Mouse (Mus musculus) liver, embryonic 16.5 days (tissue): ENCODE data around the gene Ss18l2. TPM values are rescaled to one million over a fixed set of nuclear protein-coding genes. Genes with fewer than 3 reads are reported as not detected.

Experiments
- ATAC-seq: fragments of 200-750 bp; cut with Nextera tagmentation; 2 replicates; pipeline ENCODE4 v1.8.0; 2017; ENCODE audit warnings: low read depth, mild to moderate bottlenecking, moderate number of reproducible peaks, moderate library complexity
- H3K27ac ChIP-seq: fragments of 300-500 bp; sonication (generic); 2 replicates; pipeline ENCODE4 v1.5.1; 2014; ENCODE audit warnings: mild to moderate bottlenecking, low read length
- H3K27me3 ChIP-seq: fragments of 300-500 bp; sonication (generic); 2 replicates; pipeline ENCODE4 v1.6.1; 2014; ENCODE audit warnings: low read depth, low read length, mixed read lengths; ENCODE audit not compliant: control insufficient read depth, insufficient read depth
- H3K36me3 ChIP-seq: fragments of 300-500 bp; sonication (generic); 2 replicates; pipeline ENCODE4 v1.6.1; 2014; ENCODE audit warnings: mild to moderate bottlenecking; ENCODE audit not compliant: control insufficient read depth, insufficient read depth
- H3K4me1 ChIP-seq: fragments of 300-500 bp; sonication (generic); 2 replicates; pipeline ENCODE4 v1.6.1; 2014; ENCODE audit warnings: low read depth, low read length, mixed read lengths; ENCODE audit not compliant: control insufficient read depth
- H3K4me2 ChIP-seq: fragments of 300-500 bp; sonication (generic); 2 replicates; pipeline ENCODE4 v1.6.1; 2014; ENCODE audit warnings: low read depth, low read length, mixed read lengths
- H3K4me3 ChIP-seq: fragments of 300-500 bp; sonication (generic); 2 replicates; pipeline ENCODE4 v1.5.1; 2014; ENCODE audit warnings: low read depth, mild to moderate bottlenecking, low read length
- H3K9ac ChIP-seq: fragments of 300-500 bp; sonication (generic); 2 replicates; pipeline ENCODE4 v1.6.1; 2014; ENCODE audit warnings: low read depth, low read length
- H3K9me3 ChIP-seq: fragments of 300-500 bp; sonication (generic); replicated peaks from 2 replicates; pipeline ENCODE4 v1.6.1; 2016; ENCODE audit warnings: low read length; ENCODE audit not compliant: control insufficient read depth
- WGBS: fragments of 180-500 bp; shearing (Covaris S2); extraction: QIAGEN DNeasy Blood & Tissue Kit; methylation state at CpG from one replicate; pipeline ENCODE4 v1.1.7; 2014; ENCODE audit not compliant: insufficient replicate concordance; 5-methylcytosine and 5-hydroxymethylcytosine counted together
- polyA plus RNA-seq: library from polyadenylated mRNA; unstranded; fragments of >200 nt; fragmentation: Nextera tagmentation; extraction: Ambion mirVana; gene quantifications from 2 replicates; pipeline ENCODE4 v1.2.1, GENCODE M21; 2015

Gene Ss18l2
- polyA plus RNA-seq, 1 experiment from 2014 or later = 55.5 TPM

- ATAC-seq = no peak
- Histone ChIP-seq H3K27ac (no peak overlapping the region), H3K27me3 (peaks cover 35% of the 10 kb centered on the region), H3K9me3 (no peaks in the 10 kb centered on the region), H3K4me3 (no peak overlapping the region), H3K36me3 (no peaks in the 10 kb centered on the region), H3K9ac (no peak overlapping the region), H3K4me2 (no peak overlapping the region), H3K4me1 (peaks cover 7% of the 10 kb centered on the region)
- 59% methylated on average over 10 of the region's 10 CpGs for WGBS
Measured at GRCm38 (mm10) chr9:121761091-121761665, 51.0 kb downstream of the Ss18l2 start.

- 73% methylated on average over 8 of the region's 8 CpGs for WGBS
- H3K27ac ChIP-seq = no peak overlapping the region
- H3K36me3 ChIP-seq = no peaks in the 10 kb centered on the region
- H3K4me2 ChIP-seq = no peak overlapping the region
- no peak overlapping the region for H3K9ac ChIP-seq
- peaks cover 7% of the 10 kb centered on the region for H3K4me1 ChIP-seq
- ATAC-seq = no peak
- no peaks in the 10 kb centered on the region for H3K9me3 ChIP-seq
- no peak overlapping the region for H3K4me3 ChIP-seq
- H3K27me3 ChIP-seq = peaks cover 35% of the 10 kb centered on the region
Measured at GRCm38 (mm10) chr9:121761787-121762186, 51.7 kb downstream of the Ss18l2 start.

- peaks cover 7% of the 10 kb centered on the region for H3K4me1 ChIP-seq
- H3K9me3 ChIP-seq = no peaks in the 10 kb centered on the region
- H3K9ac ChIP-seq = no peak overlapping the region
- no peak overlapping the region for H3K27ac ChIP-seq
- no peaks in the 10 kb centered on the region for H3K36me3 ChIP-seq
- peaks cover 35% of the 10 kb centered on the region for H3K27me3 ChIP-seq
- no peak overlapping the region for H3K4me3 ChIP-seq
- no peak overlapping the region for H3K4me2 ChIP-seq
- no peak for ATAC-seq
- 81% methylated on average over 10 of the region's 10 CpGs for WGBS
Measured at GRCm38 (mm10) chr9:121762248-121762647, 52.1 kb downstream of the Ss18l2 start.

GRCm38 (mm10) chr9:121762761-121763160 is 52.6 kb downstream of the Ss18l2 start:
- H3K27me3 ChIP-seq = peaks cover 35% of the 10 kb centered on the region
- H3K4me3 ChIP-seq = no peak overlapping the region
- WGBS = 83% methylated on average over 25 of the region's 25 CpGs
- no peak overlapping the region for H3K4me2 ChIP-seq
- peaks cover 7% of the 10 kb centered on the region for H3K4me1 ChIP-seq
- no peak overlapping the region for H3K9ac ChIP-seq
- no peak for ATAC-seq
- H3K36me3 ChIP-seq = no peaks in the 10 kb centered on the region
- no peak overlapping the region for H3K27ac ChIP-seq
- no peaks in the 10 kb centered on the region for H3K9me3 ChIP-seq

Other genes with a start within 250 kb of the Ss18l2 start
- 1.1 TPM in 1 of 2 replicates, not detected in the other for gene Cck, start 214.6 kb upstream of the Ss18l2 start, polyA plus RNA-seq
- 0.09 and 0.18 TPM in 2 replicates for gene Lyzl4, start 68.2 kb upstream of the Ss18l2 start, polyA plus RNA-seq
- 0.35 and 0.58 TPM in 2 replicates for gene Vipr1, start 67.6 kb upstream of the Ss18l2 start, polyA plus RNA-seq
- gene Sec22c, start 4.8 kb upstream of the Ss18l2 start, polyA plus RNA-seq = 2.8 and 3.0 TPM in 2 replicates
- 24.9 and 25.2 TPM in 2 replicates for gene Nktr, start 8.8 kb downstream of the Ss18l2 start, polyA plus RNA-seq
- gene Zfp651, start 49.0 kb downstream of the Ss18l2 start, polyA plus RNA-seq = 0.50 and 0.89 TPM in 2 replicates
- gene Klhl40, start 67.3 kb downstream of the Ss18l2 start, polyA plus RNA-seq = 0.53 and 1.5 TPM in 2 replicates
- 0.07 and 0.31 TPM in 2 replicates for gene Hhatl, start 82.2 kb downstream of the Ss18l2 start, polyA plus RNA-seq
- 0.07 TPM in 1 of 2 replicates, not detected in the other for gene Ccdc13, start 129.1 kb downstream of the Ss18l2 start, polyA plus RNA-seq
- 114 and 136 TPM in 2 replicates for gene Higd1a, start 148.0 kb downstream of the Ss18l2 start, polyA plus RNA-seq
- 0.43 and 0.72 TPM in 2 replicates for gene Ackr2, start 188.0 kb downstream of the Ss18l2 start, polyA plus RNA-seq
- gene Cyp8b1, start 206.0 kb downstream of the Ss18l2 start, polyA plus RNA-seq = 13.0 and 19.0 TPM in 2 replicates
- gene Fam198a, start 240.7 kb downstream of the Ss18l2 start, polyA plus RNA-seq = 0.40 and 0.76 TPM in 2 replicates